Mouse (Mus musculus): ENCODE data around the gene Ppp1r1c. TPM values are rescaled to one million over a fixed set of nuclear protein-coding genes. Genes with fewer than 3 reads are reported as not detected.

The Ppp1r1c gene
- not detected for total RNA-seq (2022)

DNA sequence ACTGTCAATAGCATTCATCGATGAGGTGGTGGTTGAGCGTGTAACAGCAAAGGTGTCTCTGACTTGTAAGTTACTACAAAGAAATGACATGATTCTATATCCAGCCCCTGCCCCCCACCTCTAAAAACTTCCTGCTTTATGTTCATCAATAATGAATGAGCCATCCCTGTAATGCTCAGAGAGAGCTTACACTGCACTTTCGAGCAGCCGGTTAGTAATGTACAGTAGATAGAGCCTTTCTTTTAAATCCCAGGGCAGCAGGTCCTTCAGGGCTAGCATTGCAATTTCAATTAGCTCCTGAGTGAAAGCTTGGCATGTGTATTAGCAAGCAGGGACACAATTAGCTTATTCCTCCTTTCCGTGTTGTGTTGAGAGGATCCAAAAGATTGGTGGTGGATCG is at the start of gene Ppp1r1c:
Ppp1r1c (plus strand) TSS at position 206 of the 400 bp plus-strand sequence.
- no peak for DNase-seq (ENCODE audit: low spot score in 2 of 2)

DNA sequence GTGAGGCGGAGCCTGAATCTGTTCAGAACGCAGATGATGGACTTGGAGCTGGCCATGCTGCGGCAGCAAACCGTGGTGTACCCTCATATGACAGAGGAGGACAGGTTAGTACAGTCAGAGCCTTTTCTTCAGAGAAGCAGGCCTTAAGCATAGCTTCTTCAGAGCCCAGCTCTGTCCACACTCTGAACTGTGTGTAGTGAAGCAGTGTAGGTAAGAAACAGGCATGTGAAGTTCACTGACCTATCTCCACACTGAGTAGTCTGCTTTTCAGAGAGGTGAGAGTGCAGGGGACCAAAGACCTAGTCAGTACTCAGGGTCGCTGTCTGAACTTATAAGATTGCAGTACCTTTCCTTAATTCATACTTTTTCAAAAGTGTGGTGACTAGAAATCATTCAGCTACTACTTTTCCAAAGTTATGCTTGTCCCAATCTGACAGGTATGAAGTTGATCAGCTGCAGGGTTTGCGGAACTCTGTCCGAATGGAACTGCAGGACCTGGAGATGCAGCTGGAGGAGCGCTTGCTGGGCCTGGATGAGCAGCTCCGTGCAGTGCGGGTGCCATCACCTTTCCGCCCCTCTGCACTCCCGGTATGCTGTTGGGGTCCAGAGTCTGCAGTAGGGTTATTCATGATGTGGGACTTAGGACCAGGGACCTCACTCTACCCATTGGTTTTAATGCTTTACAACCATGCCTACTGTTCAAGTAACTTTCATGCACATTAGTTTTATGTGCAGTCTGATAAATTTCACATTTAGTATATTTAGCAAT is 47.0 kb upstream of the Ppp1r1c start:
- DNase-seq (ENCODE audit: low spot score in 2 of 2): no peak

DNA sequence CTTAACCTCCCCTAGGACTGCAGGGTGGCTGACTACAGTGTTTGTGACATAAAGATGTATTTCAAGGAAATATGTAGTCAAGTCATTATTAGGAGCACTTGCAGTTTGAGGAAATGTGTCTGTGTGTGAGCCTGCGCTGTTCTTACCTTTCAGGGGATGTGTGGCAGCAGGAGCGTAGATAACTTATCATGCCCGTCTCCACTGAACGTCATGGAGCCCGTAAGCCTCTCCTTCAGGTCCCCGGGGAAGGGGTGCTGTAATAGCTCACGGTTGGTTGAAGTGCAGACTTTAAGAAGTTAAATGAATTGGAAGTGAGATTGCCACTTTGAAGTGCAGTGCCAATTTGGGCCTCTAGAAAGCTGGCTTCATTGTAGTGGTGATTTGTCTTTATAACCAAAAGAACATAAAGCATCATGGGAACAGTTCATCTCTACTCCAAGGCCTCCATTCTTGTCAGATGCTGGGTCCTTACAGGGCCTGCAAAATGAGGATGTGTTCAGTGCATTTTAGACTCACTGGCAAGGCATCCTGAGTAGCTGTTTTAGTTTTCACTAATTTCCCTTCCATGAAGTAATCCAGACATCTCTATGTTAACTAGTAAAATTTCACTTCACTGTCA is 46.0 kb upstream of the Ppp1r1c start:
- DNase-seq (ENCODE audit: low spot score in 2 of 2): no peak

DNA sequence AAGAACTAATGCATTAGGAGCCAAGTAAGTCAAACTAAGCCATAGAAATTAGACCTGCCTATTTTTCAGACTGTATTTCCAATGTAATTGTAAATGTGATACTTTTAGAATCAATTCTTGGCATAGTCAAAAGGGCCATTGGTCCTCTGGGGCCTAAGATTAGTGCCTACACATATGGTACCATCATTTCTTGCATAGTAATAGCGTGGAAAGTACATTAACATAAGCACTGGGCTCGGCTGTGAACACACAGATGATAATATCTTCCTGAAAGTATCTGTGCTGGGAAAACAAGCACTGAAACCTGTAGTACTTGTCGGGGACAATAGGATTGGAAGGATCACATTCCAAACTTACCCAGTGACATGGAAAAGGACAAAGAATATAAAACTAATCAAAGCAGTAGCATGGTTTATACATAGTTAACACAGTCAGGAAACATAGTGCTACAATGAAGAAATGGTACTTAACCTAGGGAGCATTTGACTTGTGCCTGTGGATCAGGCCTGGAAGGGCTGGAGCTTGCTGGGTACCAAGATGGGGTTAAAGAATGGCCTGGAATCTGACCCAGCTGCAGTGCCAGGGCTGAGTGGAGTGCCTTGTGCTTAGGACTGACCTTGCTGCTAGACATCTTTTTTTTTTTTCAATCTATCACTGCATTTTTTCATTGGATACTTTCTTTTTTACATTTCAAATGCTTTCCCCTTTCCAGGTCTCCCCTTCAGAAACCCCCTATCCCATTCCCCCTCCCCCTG is 42.9 kb upstream of the Ppp1r1c start:
- DNase-seq (ENCODE audit: low spot score in 2 of 2): no peak

DNA sequence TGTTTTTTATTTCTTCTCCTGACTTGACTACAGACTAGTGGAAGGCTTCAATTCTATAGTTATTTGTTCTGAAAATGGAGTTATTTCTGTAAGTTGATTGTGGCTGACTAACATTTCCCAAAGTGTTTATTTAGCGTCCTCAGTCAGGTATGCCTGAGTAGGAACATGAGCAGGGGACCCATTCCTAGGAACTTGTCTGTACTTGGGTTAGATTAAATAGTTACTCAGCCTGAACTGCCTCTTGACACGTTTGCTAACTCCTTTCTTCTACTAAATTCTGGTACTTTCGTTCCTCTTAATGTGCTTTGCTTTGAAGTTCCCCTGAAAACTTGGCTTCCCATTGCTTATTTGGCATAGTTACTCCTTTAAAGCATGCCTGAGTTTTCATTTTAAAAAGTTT is 42.1 kb upstream of the Ppp1r1c start:
- DNase-seq (ENCODE audit: low spot score in 2 of 2): no peak

DNA sequence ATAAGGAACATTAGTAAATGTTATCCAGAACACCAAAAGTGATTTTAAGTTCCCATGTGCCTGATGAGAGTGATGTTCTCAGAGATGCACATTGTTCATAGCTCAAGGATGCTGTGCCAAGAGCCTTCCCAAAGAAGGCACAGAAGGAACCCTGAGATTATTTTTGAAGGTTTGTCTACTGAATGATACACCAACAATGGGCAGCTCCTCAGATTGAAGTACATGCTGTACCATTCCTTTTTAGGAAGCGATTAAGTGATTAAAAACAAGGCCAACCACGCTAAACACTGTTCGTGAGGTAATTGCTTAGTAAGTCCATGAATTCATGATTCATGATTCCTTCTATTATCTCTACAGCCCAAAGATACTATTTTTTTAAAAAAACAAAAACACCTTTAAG is 32.3 kb upstream of the Ppp1r1c start:
- DNase-seq (ENCODE audit: low spot score in 2 of 2): no peak

DNA sequence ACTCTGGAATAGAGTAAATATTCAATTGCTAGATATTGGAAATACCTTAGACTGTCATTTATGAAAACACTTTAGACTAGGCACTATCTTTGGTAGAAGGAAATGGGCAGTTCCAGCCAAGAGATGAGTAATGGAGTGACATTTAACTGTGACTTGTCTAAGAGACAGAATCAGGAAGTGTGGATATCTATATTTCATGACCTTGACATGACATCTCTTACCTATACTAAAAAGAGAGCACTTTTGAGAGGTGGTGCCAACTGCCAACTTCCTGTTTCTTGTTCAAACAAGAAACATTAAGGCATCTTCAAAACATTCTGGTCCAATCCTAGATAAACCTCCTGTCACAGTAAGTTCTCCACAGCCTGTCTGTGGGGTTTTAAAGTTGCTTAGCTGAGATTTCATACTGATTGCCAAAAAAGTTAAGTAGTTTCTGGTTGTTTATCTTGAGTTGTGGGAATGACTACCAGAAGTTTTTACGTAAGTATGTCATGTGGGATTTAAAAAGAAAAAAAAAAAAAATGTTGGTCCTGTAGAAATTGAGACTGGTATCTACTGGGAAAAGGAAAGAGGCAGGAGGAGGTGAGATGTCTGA is 29.8 kb upstream of the Ppp1r1c start:
- DNase-seq (ENCODE audit: low spot score in 2 of 2): no peak

DNA sequence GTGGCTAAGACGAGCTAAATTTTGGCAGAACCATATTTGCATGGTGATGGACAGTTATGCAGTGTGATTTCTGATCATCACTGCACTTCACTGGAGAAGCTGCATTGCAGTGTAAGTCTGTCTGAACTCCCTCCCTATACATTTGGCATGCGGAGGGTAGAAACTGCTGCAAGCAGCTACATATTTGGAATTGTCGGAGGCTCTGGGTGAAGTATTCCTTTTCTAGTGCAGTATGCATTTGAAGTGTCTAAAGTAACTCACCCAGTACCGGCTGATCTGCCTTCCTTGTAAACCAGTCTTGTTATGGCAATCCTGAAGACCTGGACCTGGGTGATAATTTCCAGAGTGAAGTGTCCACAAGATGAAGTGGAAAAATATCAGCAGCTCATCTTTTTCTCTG is 25.9 kb upstream of the Ppp1r1c start:
- no peak for DNase-seq (ENCODE audit: low spot score in 2 of 2)

DNA sequence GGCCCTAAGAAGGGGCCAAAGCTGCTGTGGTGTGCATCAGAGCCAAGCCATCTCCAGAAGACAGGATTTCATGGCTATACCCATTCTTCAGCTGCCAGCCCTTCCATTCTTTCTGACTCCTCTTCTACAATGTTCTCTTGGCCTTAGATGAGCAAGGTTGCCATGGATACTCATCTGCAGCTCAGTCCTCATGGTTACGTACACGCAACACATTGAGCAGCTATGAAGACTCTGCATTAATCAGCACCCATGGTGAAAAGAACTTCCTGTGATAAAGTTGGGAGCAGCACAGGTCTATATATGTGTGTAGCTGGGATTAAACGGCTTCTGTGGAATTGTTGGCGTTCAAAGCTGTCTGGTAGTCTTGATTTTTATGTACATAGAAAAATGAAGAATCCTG is 24.3 kb upstream of the Ppp1r1c start:
- DNase-seq (ENCODE audit: low spot score in 2 of 2): no peak

DNA sequence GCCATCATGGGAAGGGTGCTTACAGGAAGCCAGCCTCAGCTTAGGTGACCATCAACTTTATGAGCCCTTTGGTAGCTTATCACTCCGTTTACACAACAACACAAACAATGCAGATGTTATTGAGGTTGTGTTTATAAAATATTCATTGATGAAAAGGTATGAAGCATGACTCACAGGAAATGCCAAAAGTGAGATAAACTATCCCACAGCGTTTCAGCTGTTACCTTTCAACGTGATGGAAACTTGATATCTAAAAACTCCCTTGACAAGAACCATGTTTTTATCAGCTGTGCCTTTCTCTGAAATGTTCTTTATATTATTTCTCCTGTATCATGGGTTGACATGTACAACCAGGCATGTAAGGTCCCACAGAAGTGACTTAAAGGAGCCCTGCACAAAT is 16.7 kb upstream of the Ppp1r1c start:
- DNase-seq (ENCODE audit: low spot score in 2 of 2): no peak

DNA sequence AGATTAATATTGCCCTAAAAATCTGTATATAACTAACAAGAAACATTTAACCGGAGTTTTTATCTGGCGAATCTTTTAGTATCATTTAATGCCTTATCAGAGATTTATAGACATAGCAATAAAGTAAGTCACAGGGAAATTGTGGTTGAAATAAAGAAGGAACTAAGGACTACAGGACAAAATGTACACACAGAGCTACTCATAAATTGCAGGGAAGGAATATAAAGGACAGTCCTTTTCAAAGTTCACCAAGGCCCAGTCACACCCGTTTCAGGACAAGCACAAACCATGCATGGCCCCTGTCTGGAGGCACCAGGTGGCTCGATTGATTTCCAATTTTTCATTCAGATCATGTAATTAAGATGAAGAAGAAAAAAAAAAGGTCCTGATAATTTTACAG is 12.4 kb upstream of the Ppp1r1c start:
- no peak for DNase-seq (ENCODE audit: low spot score in 2 of 2)

DNA sequence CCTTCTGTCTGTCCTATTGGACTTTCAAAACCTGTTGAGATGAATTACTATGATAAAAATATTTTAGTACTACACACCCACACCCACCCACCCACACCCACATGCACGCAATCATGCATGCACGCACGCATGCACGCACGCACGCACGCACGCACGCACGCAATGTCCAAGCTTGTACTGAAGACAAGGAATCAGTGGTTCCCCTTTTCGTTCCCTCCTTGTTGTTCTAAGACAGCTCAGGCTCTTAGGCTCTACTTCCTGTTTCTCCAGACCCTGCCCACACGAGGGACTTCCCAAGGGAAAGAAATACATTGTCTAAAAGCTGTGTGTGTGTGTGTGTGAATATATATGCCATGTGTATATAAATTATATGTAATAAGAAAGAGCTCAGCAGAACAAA is 11.6 kb upstream of the Ppp1r1c start:
- no peak for DNase-seq (ENCODE audit: low spot score in 2 of 2)

DNA sequence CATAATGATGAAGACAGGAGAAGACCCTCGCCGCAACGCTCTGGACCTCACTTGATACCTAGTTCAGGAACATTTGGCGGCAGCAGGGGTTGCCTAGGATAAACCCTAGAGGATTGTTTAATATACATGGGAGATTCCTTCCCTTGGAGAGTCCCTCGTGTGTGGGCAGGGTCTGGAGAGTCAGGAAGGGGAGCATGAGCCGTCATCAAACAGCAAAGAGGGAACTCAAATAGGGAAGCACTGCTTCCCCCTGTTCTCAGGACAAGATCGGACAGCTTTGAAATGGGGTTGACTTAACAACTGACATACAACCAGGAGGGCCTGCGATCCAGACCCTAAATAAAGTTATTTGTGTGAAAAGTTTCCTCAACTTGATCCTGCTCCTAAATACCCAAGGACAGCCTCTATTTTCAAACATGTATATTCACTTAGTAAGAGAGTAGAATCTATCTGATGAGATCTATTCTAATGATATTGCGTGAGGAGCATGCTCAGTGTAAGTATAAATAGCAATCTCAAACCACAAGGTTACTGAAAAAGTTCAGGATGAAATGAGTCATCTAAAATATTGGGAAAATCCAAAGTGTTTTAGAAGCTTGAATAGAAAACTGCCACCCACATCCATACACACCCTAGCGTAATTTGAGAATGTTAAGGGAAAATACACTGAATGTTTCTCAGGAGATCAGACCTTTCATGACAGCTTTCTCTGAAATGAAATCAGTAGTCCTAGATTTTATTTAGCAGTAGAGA is 10.9 kb upstream of the Ppp1r1c start:
- no peak for DNase-seq (ENCODE audit: low spot score in 2 of 2)

DNA sequence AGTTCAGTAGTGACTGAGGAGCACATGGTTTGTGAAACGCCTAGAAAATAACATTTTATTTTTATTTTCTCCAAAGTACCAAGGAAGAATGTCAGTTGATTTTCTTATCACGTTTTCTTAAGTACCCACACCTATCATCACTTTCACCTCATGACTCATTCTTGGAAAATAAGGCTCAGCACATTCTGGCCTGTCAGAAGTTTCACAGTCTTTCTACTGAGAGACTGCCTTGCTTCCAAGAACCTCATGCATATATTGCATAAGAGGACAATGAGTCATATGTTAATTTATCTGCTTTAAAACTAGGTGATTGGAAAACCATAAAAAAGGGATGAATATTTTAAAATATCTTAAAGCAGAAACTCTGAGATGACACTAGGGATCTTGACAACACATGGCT is 9.4 kb upstream of the Ppp1r1c start:
- no peak for DNase-seq (ENCODE audit: low spot score in 2 of 2)

DNA sequence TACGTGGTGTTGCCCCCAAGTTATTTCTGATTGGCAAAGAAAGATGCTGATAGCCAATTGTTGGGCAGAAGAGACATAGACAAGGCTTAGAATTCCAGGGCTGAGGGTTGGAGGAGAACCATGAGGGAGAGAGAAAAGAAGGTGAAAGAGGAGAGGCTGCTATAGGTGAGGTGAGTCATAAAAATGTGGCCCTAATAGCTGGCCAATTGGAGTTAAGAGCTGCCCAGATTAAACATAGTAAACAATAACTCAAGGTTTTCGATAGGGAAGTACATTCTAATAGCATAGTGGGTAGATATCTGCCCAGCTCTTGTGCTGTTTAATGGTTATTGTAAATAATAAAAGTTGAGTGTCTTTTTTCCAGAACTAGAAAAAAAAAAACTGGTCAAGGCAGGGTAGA is 2.8 kb upstream of the Ppp1r1c start:
- no peak for DNase-seq (ENCODE audit: low spot score in 2 of 2)

DNA sequence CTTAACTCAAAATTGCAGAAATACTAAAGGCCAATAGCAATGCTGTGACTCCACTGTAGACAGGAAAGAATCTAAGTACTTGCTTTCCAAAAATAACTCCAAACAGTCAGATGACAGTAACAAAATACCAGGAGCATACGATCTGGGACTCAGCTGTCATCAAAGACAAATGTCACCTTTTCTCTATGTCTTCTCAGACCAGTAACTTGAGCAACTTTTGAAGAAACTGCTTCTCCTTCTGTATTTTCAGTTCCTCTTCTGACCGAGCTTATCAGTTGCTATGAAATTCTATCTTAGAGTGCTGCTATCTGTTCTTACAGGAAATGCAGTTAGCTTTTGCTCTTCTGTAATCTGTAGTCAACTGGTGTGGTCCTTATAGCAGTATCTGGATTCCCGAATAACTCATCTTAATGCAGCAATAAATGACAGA is 6.1 kb downstream of the Ppp1r1c start:
- DNase-seq (ENCODE audit: low spot score in 2 of 2): no peak

DNA sequence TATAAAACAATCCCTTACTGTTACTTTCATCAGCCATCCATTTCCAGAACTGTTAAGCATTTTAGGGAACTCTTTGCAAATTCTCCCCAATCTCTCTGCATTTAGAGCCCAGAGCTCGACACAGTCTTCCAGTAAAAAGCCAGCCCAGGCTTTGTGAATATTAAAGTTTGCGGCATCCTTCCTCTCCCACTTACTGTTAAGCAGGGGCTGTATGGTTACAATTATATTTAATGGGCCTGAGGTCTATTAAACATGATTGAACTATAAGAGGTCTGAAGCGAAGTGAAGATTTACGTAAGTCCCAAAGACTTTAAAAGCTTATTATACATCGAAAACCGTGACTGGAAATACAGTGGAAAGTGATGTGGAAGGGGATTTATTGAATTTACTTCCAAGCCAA is 7.2 kb downstream of the Ppp1r1c start:
- no peak for DNase-seq (ENCODE audit: low spot score in 2 of 2)

DNA sequence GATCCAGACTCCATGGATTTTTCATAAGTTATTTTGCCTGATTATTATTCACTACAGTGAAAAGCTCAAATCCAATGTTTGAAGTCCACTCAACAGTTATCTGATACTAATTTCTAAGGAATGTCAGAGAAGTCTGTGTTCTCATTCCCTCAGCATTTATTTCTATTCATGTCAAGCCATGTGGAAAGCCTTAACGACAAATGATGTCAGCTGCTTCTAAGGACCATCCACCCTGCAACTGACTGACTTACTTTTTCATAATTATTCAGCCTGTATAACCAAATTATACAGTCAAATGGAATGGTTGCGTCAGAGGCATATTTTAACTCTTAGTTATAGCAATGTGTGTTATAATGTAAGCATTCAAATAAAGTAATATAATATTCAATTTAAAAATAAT is 8.3 kb downstream of the Ppp1r1c start:
- no peak for DNase-seq (ENCODE audit: low spot score in 2 of 2)

DNA sequence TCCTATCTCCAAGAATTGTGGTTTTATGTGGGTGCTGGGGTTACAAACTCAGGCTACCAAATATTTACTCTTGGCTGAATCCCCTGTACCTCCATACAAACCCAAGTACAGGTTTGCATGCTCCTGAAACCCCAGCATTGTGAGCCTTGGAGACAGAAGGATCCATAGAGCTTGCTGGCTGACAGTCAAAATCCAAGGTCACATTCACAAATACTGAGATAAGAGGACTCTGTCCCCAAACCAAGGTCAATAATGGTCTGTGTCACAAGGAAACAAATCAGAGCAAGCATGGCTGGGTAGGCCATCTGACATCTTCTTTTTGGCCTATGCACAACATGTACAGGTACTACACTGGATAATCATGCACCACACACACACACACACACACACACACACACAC is 10.3 kb downstream of the Ppp1r1c start:
- no peak for DNase-seq (ENCODE audit: low spot score in 2 of 2)

DNA sequence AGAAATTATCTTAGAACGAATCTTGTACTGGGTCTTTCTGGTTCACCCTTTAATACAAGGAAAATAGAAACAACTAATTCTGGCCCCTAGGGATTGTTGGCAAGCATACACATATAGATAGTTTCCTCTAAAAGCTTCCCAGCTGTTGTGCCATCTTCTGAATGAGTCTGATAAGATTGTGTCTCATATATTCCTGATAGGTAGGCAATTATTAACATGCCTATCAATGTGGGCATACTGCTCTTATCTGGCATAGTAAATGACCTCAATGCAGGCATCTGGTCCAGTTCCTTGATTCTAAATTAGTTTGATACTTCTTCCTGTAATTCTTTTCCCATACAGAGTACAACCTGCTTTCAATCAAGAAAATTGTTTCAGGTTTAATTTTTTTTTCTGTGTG is 14.8 kb downstream of the Ppp1r1c start:
- no peak for DNase-seq (ENCODE audit: low spot score in 2 of 2)

DNA sequence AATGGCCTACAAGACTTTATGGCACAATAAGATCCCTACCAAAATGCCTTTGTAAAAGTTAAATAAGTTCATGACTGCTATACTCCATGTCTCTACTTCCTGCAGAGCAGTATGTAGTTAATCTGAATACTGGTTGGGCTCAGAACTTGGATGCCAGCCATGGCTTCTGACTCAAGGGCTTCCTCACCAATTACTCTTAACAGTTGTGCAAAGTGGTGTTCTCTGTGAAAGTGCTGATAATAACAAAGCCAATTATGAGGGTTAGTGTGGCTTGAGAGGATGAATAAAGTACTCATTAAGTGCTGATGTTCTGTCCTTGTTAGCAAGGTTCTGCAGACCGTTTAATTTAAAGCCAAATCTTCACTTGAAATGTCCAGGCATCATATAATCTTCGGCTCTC is 31.4 kb downstream of the Ppp1r1c start:
- DNase-seq (ENCODE audit: low spot score in 2 of 2): no peak

DNA sequence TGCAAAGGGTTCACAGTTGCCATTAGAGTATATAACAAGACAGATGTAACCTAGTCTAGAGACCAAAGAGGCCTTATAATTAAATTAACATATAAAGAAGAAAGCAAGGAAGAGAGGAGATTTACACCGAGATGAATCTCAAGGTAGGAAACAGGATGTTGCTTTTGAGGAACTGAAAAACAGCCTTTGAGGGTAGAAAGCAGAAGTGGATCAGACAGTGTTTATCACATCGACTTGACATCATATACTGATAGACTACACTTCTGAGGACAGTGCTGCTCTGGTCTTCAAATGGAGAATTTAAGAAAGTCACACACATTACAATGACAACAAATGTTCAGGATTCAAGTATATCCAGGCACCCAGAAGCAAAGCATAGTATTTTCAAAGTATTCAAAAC is 34.4 kb downstream of the Ppp1r1c start:
- DNase-seq (ENCODE audit: low spot score in 2 of 2): no peak
